Comparison of ENCODE assay signal across 11 mouse cellular contexts in the genomic region with DNA sequence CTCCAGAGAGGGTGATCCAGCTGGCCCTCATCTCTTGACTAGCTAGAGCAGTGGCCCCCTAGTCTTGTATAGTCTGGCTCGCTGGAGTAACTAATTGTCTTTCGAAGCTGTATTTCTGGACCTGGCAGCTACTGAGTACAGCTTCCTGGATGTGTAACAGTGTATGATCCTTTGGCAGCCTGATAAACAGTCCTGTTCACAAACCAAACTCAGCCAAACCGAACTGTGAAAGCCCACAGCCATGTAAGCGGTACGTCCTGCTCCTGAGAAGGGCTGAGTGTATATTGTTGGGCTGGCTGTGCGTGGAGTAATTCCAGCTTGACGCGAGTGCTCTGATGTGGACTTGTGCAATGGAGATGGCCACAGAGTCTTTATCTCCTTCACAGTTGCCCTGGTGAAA. TPM values are rescaled to one million over a fixed set of nuclear protein-coding genes. Genes with fewer than 3 reads are reported as not detected.
DNase-seq lines count a peak whose midpoint lies in the region; ATAC-seq lines count a peak whose summit lies in the region.
"Had no signal": no experiment of that assay in that cellular context is flagged by ENCODE, and none has a peak within 500 bp of the region (broad histone marks: within the 10 kb centered on the region; RNA-seq: fewer than 3 reads in every experiment).

No protein-coding gene starts in this region.

- H3K27me3 ChIP-seq in forebrain, embryonic 10.5 days (ENCODE audit: poor library complexity, severe bottlenecking) = peaks cover 88% of the 10 kb centered on the region
- peaks cover 4% of the 10 kb centered on the region; the same call in 1 of the 2 replicates for H3K27me3 ChIP-seq in forebrain, embryonic 14.5 days (replicated peaks; ENCODE audit: control insufficient read depth, insufficient read depth, low read length)
- no peaks in the 10 kb centered on the region; the same call in 1 of the 2 replicates for H3K27me3 ChIP-seq in lung, embryonic 15.5 days
- H3K27me3 ChIP-seq in forebrain, embryonic 15.5 days = peaks cover 13% of the 10 kb centered on the region; the same call in 1 of the 2 replicates
- H3K27me3 ChIP-seq in liver, embryonic 15.5 days = no peaks in the 10 kb centered on the region

- no peak for ATAC-seq in forebrain, embryonic 14.5 days
- ATAC-seq in lung, embryonic 15.5 days (ENCODE audit: borderline replicate concordance, extremely low read depth, low FRiP score, low TSS enrichment) = peak; percentile 25; the same call in 1 of the 2 replicates
- ATAC-seq in forebrain, embryonic 15.5 days (replicated peaks) = 0 out of 2 replicates have a peak, but pooled peaks have one; percentile 3
- ATAC-seq in liver, embryonic 15.5 days (ENCODE audit: insufficient read depth) = no peak

- H3K27ac ChIP-seq in forebrain, embryonic 10.5 days = peak overlapping the region; percentile 88
- no peak overlapping the region for H3K27ac ChIP-seq in forebrain, embryonic 14.5 days (ENCODE audit: low read depth, low read length)
- 0 out of 2 replicates have a peak overlapping the region, but pooled peaks have one; percentile 18 for H3K27ac ChIP-seq in lung, embryonic 15.5 days
- H3K27ac ChIP-seq in forebrain, embryonic 15.5 days (replicated peaks) = no peak overlapping the region
- H3K27ac ChIP-seq in liver, embryonic 15.5 days (replicated peaks) = 0 out of 2 replicates have a peak overlapping the region, but pooled peaks have one; percentile 35
- H3K27ac ChIP-seq: layer of hippocampus, adult 2 months; macrophage had no signal

- H3K4me2 ChIP-seq in forebrain, embryonic 14.5 days (ENCODE audit: low read length) = no peak overlapping the region
- H3K4me2 ChIP-seq in lung, embryonic 15.5 days = no peak overlapping the region
- no peak overlapping the region for H3K4me2 ChIP-seq in forebrain, embryonic 15.5 days (replicated peaks)
- no peak overlapping the region for H3K4me2 ChIP-seq in liver, embryonic 15.5 days

- WGBS in forebrain, embryonic 10.5 days = 83% methylated on average over 8 of the region's 8 CpGs
- 71% methylated on average over 8 of the region's 8 CpGs for WGBS in forebrain, embryonic 14.5 days
- 46% methylated on average over 8 of the region's 8 CpGs for WGBS in lung, embryonic 15.5 days
- 54% methylated on average over 8 of the region's 8 CpGs for WGBS in forebrain, embryonic 15.5 days
- WGBS in liver, embryonic 15.5 days (ENCODE audit: insufficient replicate concordance) = 57% methylated on average over 8 of the region's 8 CpGs

- no peak overlapping the region for H3K9ac ChIP-seq in forebrain, embryonic 14.5 days (ENCODE audit: low read length)
- H3K9ac ChIP-seq in lung, embryonic 15.5 days = no peak overlapping the region
- H3K9ac ChIP-seq in forebrain, embryonic 15.5 days (replicated peaks) = no peak overlapping the region
- no peak overlapping the region for H3K9ac ChIP-seq in liver, embryonic 15.5 days

- H3K36me3 ChIP-seq in forebrain, embryonic 10.5 days (replicated peaks) = no peaks in the 10 kb centered on the region
- no peaks in the 10 kb centered on the region for H3K36me3 ChIP-seq in forebrain, embryonic 14.5 days (ENCODE audit: control insufficient read depth, insufficient read depth, low read length)
- H3K36me3 ChIP-seq in lung, embryonic 15.5 days = no peaks in the 10 kb centered on the region
- H3K36me3 ChIP-seq in forebrain, embryonic 15.5 days = no peaks in the 10 kb centered on the region
- no peaks in the 10 kb centered on the region for H3K36me3 ChIP-seq in liver, embryonic 15.5 days (replicated peaks)

- no peak overlapping the region for H3K4me3 ChIP-seq in forebrain, embryonic 10.5 days
- no peak overlapping the region for H3K4me3 ChIP-seq in forebrain, embryonic 14.5 days (ENCODE audit: low read depth, low read length)
- H3K4me3 ChIP-seq in lung, embryonic 15.5 days = no peak overlapping the region
- H3K4me3 ChIP-seq in forebrain, embryonic 15.5 days = no peak overlapping the region
- no peak overlapping the region for H3K4me3 ChIP-seq in liver, embryonic 15.5 days (replicated peaks)
- H3K4me3 ChIP-seq: layer of hippocampus, adult 2 months had no signal

- H3K9me3 ChIP-seq in forebrain, embryonic 10.5 days = no peaks in the 10 kb centered on the region
- H3K9me3 ChIP-seq in forebrain, embryonic 14.5 days (replicated peaks; ENCODE audit: control insufficient read depth, low read length) = no peaks in the 10 kb centered on the region
- H3K9me3 ChIP-seq in lung, embryonic 15.5 days = no peaks in the 10 kb centered on the region
- H3K9me3 ChIP-seq in forebrain, embryonic 15.5 days = no peaks in the 10 kb centered on the region
- no peaks in the 10 kb centered on the region for H3K9me3 ChIP-seq in liver, embryonic 15.5 days (replicated peaks)

- no peak for DNase-seq in forebrain, embryonic 10.5 days (ENCODE audit: extremely low spot score, low spot score)
- no peak for DNase-seq in forebrain, embryonic 14.5 days (ENCODE audit: low spot score)
- DNase-seq in lung, adult 18-20 months = no peak
- DNase-seq in layer of hippocampus, postnatal 36 days = no peak
- no peak for DNase-seq in thymus, postnatal 10 days (ENCODE audit: low spot score in 2 of 2)
- DNase-seq: kidney, adult 9 months had no signal

- peaks cover 79% of the 10 kb centered on the region for H3K4me1 ChIP-seq in forebrain, embryonic 10.5 days
- peaks cover 23% of the 10 kb centered on the region for H3K4me1 ChIP-seq in forebrain, embryonic 14.5 days (ENCODE audit: control insufficient read depth, insufficient read depth, low read length)
- peaks cover 45% of the 10 kb centered on the region for H3K4me1 ChIP-seq in lung, embryonic 15.5 days
- H3K4me1 ChIP-seq in forebrain, embryonic 15.5 days = peaks cover 21% of the 10 kb centered on the region
- peaks cover 48% of the 10 kb centered on the region for H3K4me1 ChIP-seq in liver, embryonic 15.5 days (replicated peaks)

RNA-seq across cellular contexts. Expression of a gene that starts 57.6 kb away (rescaled TPM):
- polyA plus RNA-seq in forebrain, embryonic 10.5 days (2016; fragmentation: Nextera tagmentation; extraction: Ambion mirVana) = 200 and 274 TPM in 2 replicates
- polyA plus RNA-seq in forebrain, embryonic 14.5 days (2014; fragmentation: Nextera tagmentation; extraction: Ambion mirVana) = 57.9 and 61.8 TPM in 2 replicates
- polyA plus RNA-seq in lung, embryonic 15.5 days (2015; fragmentation: Nextera tagmentation; extraction: Ambion mirVana) = 525 and 559 TPM in 2 replicates
- polyA plus RNA-seq in forebrain, embryonic 15.5 days (2015; fragmentation: Nextera tagmentation; extraction: Ambion mirVana) = 29.7 and 48.5 TPM in 2 replicates
- polyA plus RNA-seq in liver, embryonic 15.5 days (2015; fragmentation: Nextera tagmentation; extraction: Ambion mirVana) = 455 and 460 TPM in 2 replicates
- 1 to 10 TPM; 3.5 to 5.5 TPM for total RNA-seq in layer of hippocampus, postnatal 36 days (2021)
- polyA plus RNA-seq: macrophage had no signal

Comparison
In these comparisons a context has a peak if more than half of its experiments do, and no peak if none do; other contexts are left out.
1. H3K27ac ChIP-seq: peak in forebrain, embryonic 10.5 days (single experiment), lung, embryonic 15.5 days (single experiment) and liver, embryonic 15.5 days (single experiment); none in forebrain, embryonic 14.5 days (single experiment) and forebrain, embryonic 15.5 days (single experiment).
2. ATAC-seq: peak in lung, embryonic 15.5 days (single experiment) and forebrain, embryonic 15.5 days (single experiment); none in forebrain, embryonic 14.5 days (single experiment) and liver, embryonic 15.5 days (single experiment).